Comparison of ENCODE assay signal across 11 mouse cellular contexts in the genomic region with DNA sequence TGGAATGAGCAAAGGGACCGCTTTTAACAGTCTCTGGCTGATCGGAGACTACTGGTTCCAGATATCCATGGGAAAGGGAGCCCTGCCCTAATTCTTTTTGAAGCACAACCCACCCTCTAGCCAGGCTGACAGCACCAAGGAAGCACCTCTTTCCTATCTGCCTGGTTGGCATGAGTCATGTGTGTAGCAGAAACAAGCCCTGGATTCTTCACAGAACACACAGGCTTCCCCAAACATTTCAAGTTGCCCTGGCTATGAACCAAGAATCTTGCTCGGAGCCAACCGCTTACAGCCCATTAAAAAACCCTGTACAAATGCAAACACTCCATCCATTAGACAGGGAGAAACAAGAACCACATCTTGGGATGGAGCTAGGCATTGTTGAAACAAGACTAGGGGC.
DNase-seq lines count a peak whose midpoint lies in the region; ATAC-seq and TF ChIP-seq lines count a peak whose summit lies in the region.
"Had no signal": no experiment of that assay in that cellular context is flagged by ENCODE, and none has a peak within 500 bp of the region (broad histone marks: within the 10 kb centered on the region; RNA-seq: fewer than 3 reads in every experiment).

No protein-coding gene starts in this region.

- peak overlapping the region; percentile 37 for H3K27ac ChIP-seq in forebrain, embryonic 16.5 days (ENCODE audit: low read length)
- no peak overlapping the region for H3K27ac ChIP-seq in forebrain, embryonic 12.5 days
- H3K27ac ChIP-seq in lung, embryonic 14.5 days (ENCODE audit: low read depth), result peak overlapping the region; percentile 81
- H3K27ac ChIP-seq: liver, embryonic 14.5 days; midbrain, embryonic 15.5 days had no signal

- 42% methylated on average over 4 of the region's 4 CpGs for WGBS in forebrain, embryonic 16.5 days
- WGBS in forebrain, embryonic 12.5 days, result 86% methylated on average over 4 of the region's 4 CpGs
- WGBS in lung, embryonic 14.5 days, result 28% methylated on average over 4 of the region's 4 CpGs

- no peak for TF ChIP-seq CTCF in lung, embryonic 14.5 days (IDR thresholded peaks at IDR 0.05; ENCODE audit: low read depth)

- H3K9ac ChIP-seq in forebrain, embryonic 16.5 days (replicated peaks; ENCODE audit: low read depth, low read length), result 0 out of 2 replicates have a peak overlapping the region, but pooled peaks have one; percentile 6
- no peak overlapping the region for H3K9ac ChIP-seq in forebrain, embryonic 12.5 days
- no peak overlapping the region for H3K9ac ChIP-seq in lung, embryonic 14.5 days
- H3K9ac ChIP-seq: liver, embryonic 14.5 days; midbrain, embryonic 15.5 days had no signal

- DNase-seq in urinary bladder, postnatal 14 days (ENCODE audit: low spot score), result peak; percentile 22
- no peak for DNase-seq in urinary bladder, adult 2 months (ENCODE audit: low spot score)
- peak; percentile 91 for DNase-seq in lung, embryonic 14.5 days
- no peak for DNase-seq in thymus, postnatal 4 days
- no peak for DNase-seq in gastrocnemius, postnatal 36 days
- DNase-seq in adrenal gland, postnatal 25 days, result no peak
- DNase-seq: right cerebral cortex, postnatal 14 days had no signal

- H3K4me2 ChIP-seq in forebrain, embryonic 16.5 days (ENCODE audit: low read length), result no peak overlapping the region; the same call in 1 of the 2 replicates
- no peak overlapping the region for H3K4me2 ChIP-seq in forebrain, embryonic 12.5 days
- peak overlapping the region; percentile 30 for H3K4me2 ChIP-seq in lung, embryonic 14.5 days
- H3K4me2 ChIP-seq: midbrain, embryonic 15.5 days had no signal

- H3K4me1 ChIP-seq in forebrain, embryonic 16.5 days (replicated peaks; ENCODE audit: control insufficient read depth, insufficient read depth, low read length), result peaks cover 15% of the 10 kb centered on the region
- 0 out of 2 replicates have a peak, but pooled peaks cover 7% of the 10 kb centered on the region for H3K4me1 ChIP-seq in forebrain, embryonic 12.5 days
- peaks cover 18% of the 10 kb centered on the region for H3K4me1 ChIP-seq in lung, embryonic 14.5 days (ENCODE audit: insufficient read depth)
- H3K4me1 ChIP-seq: midbrain, embryonic 15.5 days had no signal

- intact Hi-C loops in gastrocnemius, postnatal 36 days (cut with DNase I), result no loop called here

- H3K36me3 ChIP-seq in forebrain, embryonic 16.5 days (ENCODE audit: control insufficient read depth, insufficient read depth), result no peaks in the 10 kb centered on the region
- H3K36me3 ChIP-seq in forebrain, embryonic 12.5 days (replicated peaks), result no peaks in the 10 kb centered on the region
- no peaks in the 10 kb centered on the region for H3K36me3 ChIP-seq in lung, embryonic 14.5 days (ENCODE audit: insufficient read depth)
- H3K36me3 ChIP-seq: midbrain, embryonic 15.5 days had no signal

- no peaks in the 10 kb centered on the region for H3K27me3 ChIP-seq in forebrain, embryonic 16.5 days (replicated peaks; ENCODE audit: control insufficient read depth, insufficient read depth, low read length)
- H3K27me3 ChIP-seq in forebrain, embryonic 12.5 days, result no peaks in the 10 kb centered on the region; the same call in 1 of the 2 replicates
- no peaks in the 10 kb centered on the region for H3K27me3 ChIP-seq in lung, embryonic 14.5 days (ENCODE audit: insufficient read depth, low read length)
- H3K27me3 ChIP-seq: midbrain, embryonic 15.5 days had no signal

- no peaks in the 10 kb centered on the region for H3K9me3 ChIP-seq in forebrain, embryonic 16.5 days (ENCODE audit: control insufficient read depth, low read length)
- H3K9me3 ChIP-seq in forebrain, embryonic 12.5 days, result no peaks in the 10 kb centered on the region
- no peaks in the 10 kb centered on the region for H3K9me3 ChIP-seq in lung, embryonic 14.5 days (ENCODE audit: low read depth, low read length)
- H3K9me3 ChIP-seq: midbrain, embryonic 15.5 days had no signal

- ATAC-seq in forebrain, embryonic 16.5 days, result no peak
- no peak for ATAC-seq in forebrain, embryonic 12.5 days (ENCODE audit: low FRiP score)
- ATAC-seq in lung, embryonic 14.5 days (ENCODE audit: insufficient read depth), result peak; percentile 66
- ATAC-seq: midbrain, embryonic 15.5 days had no signal

- no peak overlapping the region for H3K4me3 ChIP-seq in forebrain, embryonic 16.5 days (replicated peaks; ENCODE audit: low read length)
- no peak overlapping the region for H3K4me3 ChIP-seq in forebrain, embryonic 12.5 days (replicated peaks)
- no peak overlapping the region for H3K4me3 ChIP-seq in lung, embryonic 14.5 days (ENCODE audit: low read depth, low read length)
- H3K4me3 ChIP-seq: midbrain, embryonic 15.5 days had no signal

Comparison
In these comparisons a context has a peak if more than half of its experiments do, and no peak if none do; other contexts are left out.
1. DNase-seq: peak in urinary bladder, postnatal 14 days (single experiment) and lung, embryonic 14.5 days (single experiment); none in urinary bladder, adult 2 months (single experiment), thymus, postnatal 4 days (single experiment), gastrocnemius, postnatal 36 days (0 of 2) and adrenal gland, postnatal 25 days (single experiment).